Mouse (Mus musculus): ENCODE data around the gene Gadd45a. TPM values are rescaled to one million over a fixed set of nuclear protein-coding genes. Genes with fewer than 3 reads are reported as not detected.

Gadd45a gene
- 10 to 100 TPM; 16.8 to 19.3 TPM for total RNA-seq (2021)

DNA sequence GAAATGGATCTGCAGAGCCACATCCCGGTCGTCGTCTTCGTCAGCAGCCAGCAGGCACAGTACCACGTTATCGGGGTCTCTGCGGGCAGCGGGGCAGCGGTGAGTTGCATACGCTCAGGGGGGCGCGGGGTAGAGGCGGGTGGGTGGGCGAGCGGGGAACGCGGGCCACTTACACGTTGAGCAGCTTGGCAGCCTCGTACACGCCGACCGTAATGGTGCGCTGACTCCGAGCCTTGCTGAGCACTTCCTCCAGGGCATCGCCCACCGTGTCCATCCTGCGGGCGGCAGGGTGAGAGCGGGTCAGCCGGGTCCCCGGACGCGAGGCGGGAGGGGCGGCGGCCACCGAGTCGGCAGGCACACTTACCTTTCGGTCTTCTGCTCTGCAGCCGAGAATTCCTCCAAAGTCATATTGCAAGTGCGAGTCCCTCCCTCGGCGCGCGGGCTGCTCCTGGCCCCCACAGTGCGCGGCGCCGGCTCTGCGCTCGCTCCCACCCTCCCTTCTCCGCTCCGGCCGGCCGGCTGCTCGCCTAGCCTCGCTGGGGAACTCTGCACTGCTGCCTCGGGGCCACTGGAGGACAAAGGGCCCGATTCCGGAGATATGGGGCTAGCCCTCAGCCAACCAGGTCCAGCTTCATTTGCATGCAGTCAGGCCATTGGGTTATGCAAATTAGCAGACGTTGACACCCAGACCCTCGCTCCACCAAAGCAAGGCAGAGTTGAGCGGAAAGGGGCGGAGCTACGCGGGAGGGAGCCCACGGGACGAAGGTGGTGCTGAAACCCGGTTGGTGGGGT lies at the start of gene Gadd45a:
Gadd45a (minus strand) TSS at position 621 of the 792 bp plus-strand sequence.
- intact Hi-C loops (cut with DNase I): loop anchor here (1.0 to 5.0 kb wide), 7 partner anchors 65 to 230 kb away; partner anchors contain the start of gene Gng12
- DNase-seq: peak; percentile 96 to 97

DNA sequence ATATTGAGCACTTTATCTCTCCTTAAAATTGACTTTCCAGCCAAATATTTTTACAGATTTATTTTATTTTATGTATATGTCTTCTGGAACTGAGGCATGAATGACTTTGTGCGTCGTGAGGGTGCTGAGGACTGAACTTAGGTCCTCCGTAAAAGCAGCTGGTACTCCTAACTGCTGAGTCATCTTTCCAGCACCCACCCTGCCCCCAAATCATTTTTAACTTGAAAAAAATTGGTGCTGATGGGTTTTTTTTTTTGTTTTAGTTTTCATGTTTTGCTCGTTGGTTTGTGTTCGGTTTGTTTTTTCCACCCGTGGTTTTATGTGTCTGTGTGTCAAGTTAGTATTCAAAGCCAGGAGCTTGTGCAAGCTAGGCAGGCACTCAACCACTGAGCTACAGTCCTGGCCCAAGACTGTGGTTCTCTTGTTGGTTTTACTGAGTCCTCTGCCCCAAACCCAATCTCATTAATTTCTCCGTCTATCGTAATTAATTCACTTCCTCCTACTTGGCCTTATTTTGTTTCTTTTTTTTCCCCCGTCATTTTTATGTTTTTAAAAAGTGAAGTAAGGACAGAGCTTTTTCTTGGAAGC lies 48.7 kb upstream of the Gadd45a start:
- intact Hi-C loops (cut with DNase I): no loop called here
- no peak for DNase-seq

DNA sequence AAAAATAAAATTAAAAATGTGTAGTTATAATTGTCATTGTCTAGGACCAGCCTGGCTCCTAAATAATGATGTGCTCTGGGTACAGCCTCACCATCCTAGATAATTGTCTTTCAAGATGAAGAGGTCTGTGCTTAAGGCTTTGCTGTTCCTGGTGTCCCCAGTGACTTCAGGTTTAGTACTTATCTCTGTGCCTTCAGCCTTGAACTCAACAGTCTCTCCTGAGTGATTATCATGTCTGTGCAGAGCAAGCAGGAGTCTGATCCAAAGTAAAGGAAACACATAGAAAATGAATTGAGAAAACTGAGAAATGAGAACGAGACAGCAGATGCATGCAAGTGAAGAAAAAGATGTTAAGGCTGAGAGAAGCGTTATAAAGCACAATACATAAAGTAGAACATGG lies 47.2 kb upstream of the Gadd45a start:
- DNase-seq: no peak
- intact Hi-C loops (cut with DNase I): no loop called here

DNA sequence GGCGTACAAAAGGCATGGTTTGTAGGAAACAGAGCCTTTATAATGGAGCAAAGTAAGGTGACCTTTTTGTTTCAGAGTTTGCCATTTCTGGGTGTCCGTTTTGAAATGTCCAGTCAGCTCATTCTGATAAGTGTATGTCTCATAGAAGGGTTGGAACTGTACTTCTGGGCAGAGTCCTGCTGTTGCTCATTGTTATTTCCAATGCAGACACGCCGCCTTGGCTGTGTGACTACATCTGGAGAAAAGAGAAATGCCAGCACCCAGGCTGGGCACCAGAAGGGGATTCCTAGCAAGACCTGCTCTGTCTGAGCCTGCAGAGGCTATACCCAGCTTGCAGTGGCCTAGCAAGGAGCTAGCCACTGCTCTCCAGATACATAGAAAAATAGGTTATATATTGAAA lies 43.9 kb upstream of the Gadd45a start:
- intact Hi-C loops (cut with DNase I): no loop called here
- no peak for DNase-seq

DNA sequence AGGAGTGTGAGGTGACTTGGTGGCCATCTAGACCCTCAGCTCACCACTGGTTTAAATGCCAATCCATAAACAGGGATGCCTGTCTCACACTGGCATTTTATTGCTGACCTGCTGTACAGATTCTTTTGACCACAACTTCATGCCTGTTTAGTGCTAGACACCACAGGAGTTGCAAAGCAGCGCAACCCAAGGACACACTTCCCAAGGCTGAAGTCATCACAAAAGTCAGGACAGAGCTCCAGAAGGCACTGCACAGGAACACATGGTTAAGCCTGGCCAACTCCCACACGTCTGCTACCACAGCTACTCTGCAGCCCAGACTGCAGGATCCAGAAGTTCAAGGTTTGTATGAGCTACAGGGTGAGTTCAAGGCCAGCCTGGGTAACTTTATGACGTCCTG lies 40.8 kb upstream of the Gadd45a start:
- intact Hi-C loops (cut with DNase I): no loop called here
- DNase-seq: no peak

DNA sequence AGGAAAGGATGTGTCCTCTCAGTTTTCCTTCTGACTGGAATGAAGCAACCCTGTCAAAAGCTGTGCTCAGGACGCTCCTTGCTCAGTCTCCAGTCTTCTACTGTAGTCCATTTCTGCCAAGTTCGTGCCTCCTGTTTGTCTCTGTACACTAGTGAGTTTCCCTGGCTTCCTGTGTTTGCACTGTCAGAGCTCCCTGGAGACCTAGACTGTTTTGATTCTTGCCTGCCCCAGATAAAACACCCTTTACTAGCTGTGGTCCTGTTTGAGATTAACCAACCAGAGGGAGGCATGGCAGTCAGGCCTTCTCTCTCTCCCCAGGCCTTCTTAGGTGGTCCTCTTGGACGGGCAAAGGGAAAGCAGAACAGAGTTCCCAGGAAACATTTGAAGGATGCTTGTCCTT lies 40.2 kb upstream of the Gadd45a start:
- peak; percentile 46 to 66 for DNase-seq
- intact Hi-C loops (cut with DNase I): no loop called here

DNA sequence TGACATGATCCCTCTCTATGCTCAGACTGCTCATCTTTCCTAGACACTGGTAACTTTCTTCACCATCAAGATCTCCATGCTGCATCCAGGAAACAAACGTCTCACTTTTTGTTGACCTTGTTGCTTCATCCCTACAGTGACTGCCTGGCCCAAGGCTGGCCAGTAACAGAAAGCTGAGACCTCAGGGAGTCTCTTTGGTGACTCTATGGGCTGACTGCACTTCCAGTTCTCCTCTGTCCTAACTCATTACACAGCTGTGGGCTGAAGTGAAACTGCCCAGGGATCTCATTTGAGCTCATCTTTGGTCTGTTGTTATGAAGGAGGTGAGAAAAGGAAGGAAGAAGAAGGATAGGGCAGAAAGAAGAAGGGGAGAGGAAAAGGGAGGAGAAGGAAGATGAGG lies 39.1 kb upstream of the Gadd45a start:
- DNase-seq: no peak
- intact Hi-C loops (cut with DNase I): no loop called here

DNA sequence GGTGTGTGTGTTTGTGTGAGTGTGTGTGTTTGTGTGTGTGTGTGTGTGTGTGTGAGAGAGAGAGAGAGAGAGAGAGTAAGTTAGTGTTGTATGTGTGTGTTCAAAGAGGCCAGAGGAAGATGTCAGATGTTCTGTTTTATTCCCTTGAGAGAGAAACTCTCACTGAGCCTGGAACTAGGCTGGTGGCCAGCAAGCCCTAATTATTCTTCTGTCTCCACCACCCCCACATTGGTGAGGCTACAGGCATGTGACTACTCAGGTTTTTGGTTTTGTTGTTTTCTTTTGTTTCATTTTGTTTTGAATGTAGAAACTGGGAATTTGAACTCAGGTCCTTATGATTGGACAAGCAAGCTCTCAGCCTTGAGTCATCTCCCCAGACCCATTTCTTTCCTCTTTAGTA lies 37.6 kb upstream of the Gadd45a start:
- DNase-seq: no peak

DNA sequence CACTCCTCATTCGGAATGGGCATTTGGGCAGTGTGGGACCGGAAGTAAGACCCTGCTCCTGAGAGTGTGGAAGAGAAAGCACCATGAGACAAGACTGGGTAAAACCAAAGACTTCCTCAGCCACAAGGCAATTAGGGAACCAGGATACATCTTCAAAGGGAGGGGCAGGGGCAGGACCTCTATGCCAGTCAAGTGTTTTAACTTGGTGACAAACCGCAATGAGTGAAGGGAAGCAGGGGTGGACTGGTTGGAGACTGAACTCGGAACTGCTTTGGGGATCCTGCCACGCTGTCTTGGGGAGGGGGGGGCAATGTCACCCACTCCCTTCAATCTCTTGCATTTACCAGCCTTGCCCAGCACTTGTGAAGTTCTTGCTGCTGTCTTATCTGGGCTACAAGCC lies 36.7 kb upstream of the Gadd45a start:
- no peak for DNase-seq
- intact Hi-C loops (cut with DNase I): no loop called here

More for the DNA sequence above, 37.6 kb upstream of the Gadd45a start:
- intact Hi-C loops (cut with DNase I): no loop called here

DNA sequence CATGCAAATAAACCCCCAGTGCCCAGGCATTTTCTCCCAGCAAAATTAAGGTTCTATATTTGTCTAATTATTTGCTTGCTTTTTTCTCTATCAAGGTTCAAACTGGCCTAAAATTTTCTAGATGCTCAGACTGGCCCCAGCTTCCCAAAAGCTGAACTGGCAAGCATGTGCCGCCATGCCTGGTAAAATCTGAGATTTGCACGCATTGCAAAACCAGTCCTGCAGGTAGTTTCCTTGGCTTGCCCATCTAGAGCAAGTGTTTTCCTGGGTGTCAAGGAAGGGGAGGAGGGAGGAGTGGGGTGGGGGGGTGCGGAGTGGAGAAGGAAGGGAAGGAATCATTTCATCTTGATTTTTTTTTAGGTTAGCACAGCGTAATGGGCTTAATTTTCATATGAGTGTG lies 36.2 kb upstream of the Gadd45a start:
- DNase-seq: no peak
- intact Hi-C loops (cut with DNase I): no loop called here

DNA sequence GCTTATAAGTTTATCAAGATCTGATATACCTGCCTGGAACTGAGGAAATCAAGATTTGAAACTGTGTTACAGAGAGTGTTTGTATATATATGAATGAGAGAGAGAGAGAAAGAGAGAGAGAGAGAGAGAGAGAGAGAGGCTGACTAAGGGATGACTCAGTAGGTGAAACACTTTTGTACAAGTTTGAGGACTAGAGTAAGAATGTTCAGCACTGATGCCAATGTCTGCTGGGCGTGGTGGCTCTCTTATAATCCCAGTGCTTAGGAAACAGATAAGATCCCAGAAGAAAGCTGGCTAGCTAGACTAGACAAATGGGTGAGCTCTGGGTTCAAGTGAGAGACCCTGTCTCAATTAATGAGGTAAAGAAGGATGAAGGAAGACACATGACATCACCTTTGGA lies 34.4 kb upstream of the Gadd45a start:
- intact Hi-C loops (cut with DNase I): no loop called here
- no peak for DNase-seq

DNA sequence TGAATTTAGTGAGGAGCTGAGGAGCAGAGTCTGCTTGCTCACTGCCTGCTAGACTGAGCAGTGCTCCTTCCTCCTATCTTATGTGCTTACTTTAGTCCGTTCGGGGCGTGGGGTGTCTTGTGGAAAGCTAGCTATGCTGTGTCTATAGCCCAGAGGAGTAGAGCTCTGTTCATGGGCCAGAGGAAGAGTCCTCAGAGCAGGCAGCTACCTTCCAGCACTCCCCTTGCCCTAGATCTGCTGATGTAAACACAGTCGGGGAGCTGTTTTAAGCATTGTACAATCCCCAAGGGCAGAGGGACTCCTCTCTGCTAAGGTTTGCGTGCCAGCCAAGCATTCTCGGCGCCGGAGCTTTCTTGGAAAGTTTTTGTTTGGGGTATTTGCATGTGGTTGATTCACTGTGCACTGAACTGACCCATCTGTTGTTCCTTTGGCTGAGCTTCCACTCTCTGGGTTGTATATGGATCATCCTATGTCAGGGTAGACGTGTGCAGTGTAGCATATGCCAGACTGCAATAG lies 32.6 kb upstream of the Gadd45a start:
- peak; percentile 23 to 38 for DNase-seq
- intact Hi-C loops (cut with DNase I): no loop called here

DNA sequence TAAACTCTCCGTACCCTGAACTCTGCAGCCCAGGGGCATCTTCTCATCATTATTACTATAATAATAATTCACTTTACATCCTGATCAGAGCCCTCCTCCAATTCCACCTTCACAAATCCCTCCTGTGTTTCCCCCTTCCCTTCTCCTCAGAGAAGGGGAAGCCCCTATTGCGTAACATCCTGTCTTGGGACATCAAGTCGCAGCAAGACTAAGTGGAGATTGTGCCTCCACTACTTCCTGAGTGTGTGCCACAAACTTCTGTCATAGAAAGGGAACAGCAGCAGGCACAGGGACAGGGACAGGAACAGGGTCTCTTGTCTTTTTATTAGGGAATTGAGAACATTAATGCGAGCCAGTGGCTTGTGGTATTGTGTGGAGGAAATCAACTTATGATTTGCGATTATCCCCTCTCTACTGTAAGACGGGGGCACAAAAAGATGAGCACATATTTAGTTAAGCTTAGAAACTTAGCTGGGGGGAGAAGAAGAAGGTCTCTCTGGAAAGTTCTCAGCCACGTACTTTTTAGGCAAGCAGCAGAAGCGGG lies 32.0 kb upstream of the Gadd45a start:
- intact Hi-C loops (cut with DNase I): no loop called here
- peak in 1 of 2 experiments; percentile 24 for DNase-seq

DNA sequence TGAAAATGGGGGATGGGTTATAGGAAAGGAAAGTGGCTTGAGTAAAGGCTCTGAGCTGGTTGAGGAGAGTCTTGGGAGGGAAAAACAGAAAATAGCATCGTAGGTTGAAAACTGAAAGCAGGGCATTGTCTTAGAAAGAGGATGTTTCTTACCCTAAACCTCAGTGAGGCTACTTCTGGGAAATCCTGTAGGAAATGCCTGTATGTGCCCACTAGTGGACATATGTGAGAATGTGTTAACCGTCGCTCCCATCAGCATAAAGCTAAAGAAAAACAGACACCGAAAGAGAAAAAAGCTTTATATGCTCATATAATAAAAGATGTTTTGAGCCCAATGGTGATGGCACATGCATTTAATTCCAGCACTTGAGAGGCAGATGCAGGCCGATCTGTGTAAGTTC lies 22.8 kb upstream of the Gadd45a start:
- DNase-seq: no peak
- intact Hi-C loops (cut with DNase I): no loop called here

DNA sequence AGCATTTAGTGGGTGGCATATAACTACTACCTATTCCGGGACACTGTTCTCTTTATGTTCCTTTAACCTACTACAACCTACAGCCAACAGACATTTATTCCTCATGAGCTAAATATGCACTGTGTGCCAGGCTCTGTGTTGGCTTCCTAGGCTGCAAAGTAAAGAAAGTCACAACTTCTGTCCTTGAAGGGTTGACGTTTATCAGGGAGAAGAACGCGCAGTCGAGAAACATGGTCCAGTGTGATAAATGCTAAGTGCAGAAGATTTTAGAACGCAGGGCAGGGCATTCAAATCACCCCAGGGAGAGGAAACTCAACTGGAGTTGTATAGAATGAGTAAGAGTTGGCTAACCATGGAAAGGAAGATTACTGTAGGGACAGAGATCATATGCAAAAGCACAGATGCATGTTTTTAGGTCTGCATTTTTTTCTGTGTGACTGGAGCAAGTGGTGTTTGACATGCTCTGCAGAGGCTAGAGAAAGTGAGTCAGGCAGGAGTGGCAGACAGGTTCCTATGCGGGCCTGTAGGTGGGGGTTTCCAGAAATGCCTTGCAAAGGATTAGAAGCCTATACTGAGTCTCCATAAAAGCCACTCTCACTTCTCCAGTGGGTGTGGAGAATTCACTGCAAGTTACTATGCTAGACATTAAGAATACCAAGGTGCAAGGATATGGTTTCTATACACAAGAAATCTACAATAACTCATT lies 20.9 kb upstream of the Gadd45a start:
- intact Hi-C loops (cut with DNase I): no loop called here

DNA sequence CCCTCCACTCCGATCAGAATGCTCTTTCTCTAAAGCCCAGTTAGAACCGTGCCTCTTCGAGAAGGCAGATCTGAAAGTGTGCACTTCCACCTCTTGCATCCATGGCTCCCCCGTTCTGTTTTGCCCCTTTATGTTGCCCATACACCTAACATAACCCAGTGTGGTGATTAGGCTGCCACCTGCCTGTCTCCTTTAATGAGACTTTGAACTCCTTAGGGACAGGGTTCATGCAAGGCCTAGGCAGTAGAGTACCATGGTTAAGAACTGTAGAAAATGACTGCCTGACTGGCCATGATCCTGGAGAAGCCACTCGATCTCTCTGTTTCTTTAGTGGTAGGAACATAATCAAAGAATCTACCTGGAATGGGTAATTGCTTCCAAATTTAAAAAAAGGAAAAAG lies 20.3 kb upstream of the Gadd45a start:
- intact Hi-C loops (cut with DNase I): no loop called here
- DNase-seq: no peak

More for the DNA sequence above, 20.9 kb upstream of the Gadd45a start:
- no peak for DNase-seq

DNA sequence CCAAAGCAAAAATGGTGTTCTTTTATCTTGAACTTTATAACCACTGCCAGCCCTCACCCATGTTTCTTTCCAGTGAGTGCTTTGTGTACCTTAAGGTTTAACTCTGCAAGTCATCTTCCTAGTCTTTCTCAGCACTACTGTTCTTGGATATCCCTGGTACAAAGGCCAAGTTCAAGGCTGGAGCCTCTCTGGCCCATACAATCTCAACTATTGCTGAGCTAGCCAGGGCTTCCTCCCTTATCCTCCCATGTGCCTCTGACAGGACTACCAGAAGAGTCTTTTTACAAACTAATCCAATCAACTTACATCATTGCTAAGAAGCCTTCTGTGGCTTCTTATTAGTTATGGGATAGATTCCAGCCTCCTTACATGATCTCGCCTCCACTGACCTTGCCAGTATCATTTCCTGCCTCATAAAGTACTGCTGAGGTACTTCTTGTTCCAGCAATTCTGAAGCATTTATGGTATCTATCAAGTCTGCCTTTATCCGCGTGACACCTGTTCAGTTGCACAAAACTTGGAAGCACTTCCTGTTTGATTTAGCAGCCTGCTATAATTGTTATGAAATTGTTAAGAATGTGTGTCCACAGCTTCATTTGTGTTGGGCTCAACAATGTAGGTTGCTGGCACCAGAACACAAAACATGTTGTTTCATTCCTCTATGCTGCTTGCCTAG lies 19.8 kb upstream of the Gadd45a start:
- intact Hi-C loops (cut with DNase I): no loop called here
- DNase-seq: no peak

DNA sequence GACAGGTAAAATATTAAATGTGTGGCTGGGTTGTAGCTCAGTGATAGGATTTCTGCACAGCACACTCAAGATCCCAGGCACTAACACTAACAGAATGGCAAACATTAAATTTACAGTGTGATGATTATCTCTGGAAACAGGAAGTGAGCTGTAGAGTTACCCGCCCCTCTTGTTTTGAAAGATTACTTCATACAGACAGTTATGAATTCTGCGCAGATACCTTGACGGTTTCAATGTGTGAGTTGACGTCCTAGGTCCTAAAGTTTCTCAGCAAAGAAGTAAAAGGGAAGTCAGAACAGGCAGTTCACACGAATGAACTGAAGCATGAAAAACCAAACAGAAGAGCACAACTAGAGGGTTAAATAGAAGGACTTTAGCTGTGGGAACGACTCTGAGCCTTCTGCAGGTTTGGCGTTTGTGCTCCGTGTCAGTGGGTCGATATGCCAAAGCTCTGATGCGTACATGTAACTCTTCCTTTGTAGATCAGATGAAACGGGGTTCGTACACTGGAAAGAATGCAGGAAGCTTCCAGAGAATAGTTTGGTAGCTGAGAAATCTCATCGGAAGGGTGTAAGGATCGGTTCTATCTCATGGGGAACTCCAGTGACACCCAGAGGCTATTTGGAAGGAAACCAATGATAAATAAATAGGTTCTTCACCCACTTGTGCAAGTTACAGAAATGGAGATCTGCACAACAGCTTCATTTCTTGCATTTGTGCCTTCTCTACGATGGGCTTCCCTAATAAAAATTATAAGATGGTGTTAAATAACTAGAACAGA lies 19.0 kb upstream of the Gadd45a start:
- intact Hi-C loops (cut with DNase I): no loop called here
- no peak for DNase-seq

DNA sequence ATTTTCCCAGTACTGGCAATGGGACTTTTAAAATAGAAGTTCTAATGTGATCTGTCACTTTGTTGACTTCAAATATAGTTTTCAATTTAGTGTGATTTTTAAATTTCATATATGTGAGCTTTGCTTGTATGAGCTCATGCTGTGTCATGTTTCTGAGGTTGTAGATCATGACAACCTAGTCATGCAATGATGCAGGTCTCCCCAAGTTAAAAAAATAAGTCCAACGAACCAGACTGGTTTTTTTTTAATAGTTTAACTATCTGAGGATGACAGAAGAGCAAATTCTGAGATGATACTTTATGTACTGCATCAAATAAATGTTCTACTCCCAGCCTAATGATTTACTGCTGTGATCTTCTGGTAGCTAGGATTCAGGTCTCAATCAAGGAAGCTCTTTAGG lies 12.8 kb upstream of the Gadd45a start:
- DNase-seq: no peak
- intact Hi-C loops (cut with DNase I): no loop called here

DNA sequence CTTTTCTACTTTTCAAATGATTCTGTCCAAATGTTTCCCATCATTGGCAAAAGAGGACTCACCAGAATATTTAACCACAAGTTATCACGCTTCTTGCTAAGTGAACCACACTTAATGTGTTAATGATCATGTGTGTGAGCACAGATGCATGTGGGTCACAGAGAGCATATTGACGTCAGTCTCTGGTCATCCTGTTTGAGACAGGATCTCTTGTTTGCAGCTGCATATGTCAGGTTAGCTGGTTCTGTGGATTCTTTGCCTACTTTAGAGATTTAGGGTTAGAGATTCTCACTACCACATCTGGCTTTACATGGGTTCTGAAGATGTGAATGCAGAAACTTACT lies 12.4 kb upstream of the Gadd45a start:
- DNase-seq: no peak
- intact Hi-C loops (cut with DNase I): no loop called here

All from heart, postnatal 10 days (tissue).